Mouse (Mus musculus) brain, embryonic 14.5 days (tissue): Measurements from ENCODE around the gene St3gal5.

ENCODE experiments used
- CTCF ChIP-seq: fragments of 200-500 bp; IDR thresholded peaks from 2 replicates; pipeline ENCODE4 v1.5.1; 2012; ENCODE audit warnings: inconsistent platforms, mild to moderate bottlenecking, moderate library complexity, borderline replicate concordance; ENCODE audit not compliant: insufficient read depth, insufficient read length; ENCODE audit errors: extremely low read depth
- POLR2A ChIP-seq: fragments of 200-500 bp; IDR thresholded peaks from 2 replicates; pipeline ENCODE4 v1.6.1; 2012; ENCODE audit warnings: mild to moderate bottlenecking, inconsistent platforms, borderline replicate concordance; ENCODE audit not compliant: poor library complexity, insufficient read depth, insufficient read length, severe bottlenecking; ENCODE audit errors: extremely low read depth

- TF ChIP-seq POLR2A (no peak), CTCF (no peak)
These were observed 43.0 kb downstream of the St3gal5 start for GRCm38 (mm10) chr6:72140371-72140770.
